ENCODE assay signal across 11 mouse cellular contexts in genomic region chr9:50836097-50836496, GRCm38 (mm10).
"Had no signal": no experiment of that assay in that cellular context is flagged by ENCODE, and none has a peak within 500 bp of the region (broad histone marks: within the 10 kb centered on the region; RNA-seq: fewer than 3 reads in every experiment).

No protein-coding gene starts in this region.

- H3K4me1 ChIP-seq: intestine, embryonic 15.5 days; limb, embryonic 12.5 days; midbrain, embryonic 13.5 days had no signal

- H3K9me3 ChIP-seq: intestine, embryonic 15.5 days; kidney, embryonic 15.5 days; limb, embryonic 12.5 days; midbrain, embryonic 13.5 days had no signal

- H3K9ac ChIP-seq: intestine, embryonic 15.5 days; kidney, embryonic 15.5 days; limb, embryonic 12.5 days; liver, embryonic 14.5 days; midbrain, embryonic 13.5 days had no signal

- H3K4me2 ChIP-seq: intestine, embryonic 15.5 days; kidney, embryonic 15.5 days; limb, embryonic 12.5 days; midbrain, embryonic 13.5 days had no signal

- DNase-seq: kidney, adult 2 months; kidney, postnatal 14 days; layer of hippocampus, adult 9-11 months; lung, postnatal 36 days; right cerebral cortex, postnatal 25 days; thymus, postnatal 14 days had no signal

- H3K4me3 ChIP-seq: intestine, embryonic 15.5 days; kidney, embryonic 15.5 days; limb, embryonic 12.5 days; midbrain, embryonic 13.5 days had no signal

- H3K27me3 ChIP-seq: intestine, embryonic 15.5 days; kidney, embryonic 15.5 days; limb, embryonic 12.5 days; midbrain, embryonic 13.5 days had no signal

- ATAC-seq: intestine, embryonic 15.5 days; midbrain, embryonic 13.5 days had no signal

- H3K27ac ChIP-seq: intestine, embryonic 15.5 days; kidney, embryonic 15.5 days; limb, embryonic 12.5 days; liver, embryonic 14.5 days; midbrain, embryonic 13.5 days had no signal
